Mouse (Mus musculus): ENCODE measurements at regions not wholly inside any gene's neighbourhood (a gene's known extent, or its start where the extent isn't known, plus 50 kb on each side); places are given as distances from the start of the nearest gene placed in this dataset.
A peak's percentile ranks its signal among the peaks of the same experiment; 100 is the strongest.

DNA sequence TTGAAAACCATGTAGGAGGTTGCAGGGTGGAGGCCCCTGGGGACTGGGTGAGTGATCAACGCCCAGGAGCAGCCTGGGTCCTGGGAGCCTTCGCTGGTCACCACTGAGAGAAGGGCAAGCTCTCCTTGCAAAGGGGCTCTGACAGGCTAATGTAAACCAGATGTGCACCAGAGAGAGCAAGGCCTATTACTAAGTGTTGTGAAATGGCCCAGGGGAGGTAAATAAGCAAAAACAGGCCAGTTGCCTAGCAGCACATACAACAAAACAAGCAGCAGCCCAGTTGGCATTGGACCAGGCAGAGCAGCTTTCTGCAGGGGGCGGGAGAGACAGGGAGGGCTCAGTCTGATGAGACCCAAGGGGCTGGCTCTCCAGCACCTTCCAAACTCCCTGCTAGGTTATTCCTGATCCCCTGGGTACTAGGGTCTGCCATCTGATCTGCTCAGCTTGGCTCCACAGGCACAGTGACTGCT is 239.5 kb upstream of the Fggy start:
- peak; percentile 81 for DNase-seq (ENCODE audit: low spot score)

GRCm38 (mm10) chr4:95318561-95318960 is 238.7 kb upstream of the Fggy start:
- no peak for DNase-seq (ENCODE audit: low spot score)

- no peak for DNase-seq (ENCODE audit: low spot score)
Observed at GRCm38 (mm10) chr4:95319036-95319435, 238.3 kb upstream of the Fggy start.

GRCm38 (mm10) chr4:95325861-95326260 is 231.4 kb upstream of the Fggy start:
- DNase-seq (ENCODE audit: low spot score) = no peak

DNA sequence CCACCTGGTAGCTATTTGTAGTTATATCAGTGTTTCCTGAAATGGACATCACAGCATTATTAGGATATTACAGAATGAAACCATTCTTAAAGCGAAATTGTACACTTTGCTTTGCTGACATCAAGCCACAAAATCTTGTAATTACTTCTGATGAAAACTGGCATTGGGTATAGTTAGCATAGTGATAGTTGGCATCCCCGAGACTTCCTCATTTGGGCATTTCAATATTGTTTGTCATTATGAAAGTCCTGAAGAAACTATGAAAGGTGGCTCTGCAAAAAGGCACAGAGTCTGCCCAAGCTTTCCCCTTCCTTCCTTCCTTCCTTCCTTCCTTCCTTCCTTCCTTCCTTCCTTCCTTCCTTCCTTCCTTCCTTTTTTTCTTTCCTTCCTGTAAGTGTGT is 217.5 kb upstream of the Fggy start:
- no peak for DNase-seq (ENCODE audit: low spot score)

DNA sequence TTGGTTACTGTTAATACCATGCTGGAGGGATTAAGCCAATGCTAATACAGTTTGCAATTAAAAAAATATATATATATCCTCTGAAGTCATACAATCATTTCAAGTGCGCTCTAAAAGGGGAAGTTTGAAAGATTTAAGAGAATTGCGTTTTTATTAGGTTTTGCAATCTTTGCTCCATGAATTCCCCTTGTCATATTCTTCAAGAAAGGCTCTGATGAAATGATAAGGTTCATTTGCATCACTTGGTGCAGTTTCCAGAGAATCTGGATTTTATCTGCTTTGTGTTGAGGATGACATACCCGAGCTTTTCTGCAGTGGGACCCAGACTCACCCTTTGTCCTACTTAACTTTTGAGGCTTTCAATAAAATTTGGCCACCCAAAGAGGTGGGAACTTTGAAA is 216.4 kb upstream of the Fggy start:
- DNase-seq (ENCODE audit: low spot score) = no peak

DNA sequence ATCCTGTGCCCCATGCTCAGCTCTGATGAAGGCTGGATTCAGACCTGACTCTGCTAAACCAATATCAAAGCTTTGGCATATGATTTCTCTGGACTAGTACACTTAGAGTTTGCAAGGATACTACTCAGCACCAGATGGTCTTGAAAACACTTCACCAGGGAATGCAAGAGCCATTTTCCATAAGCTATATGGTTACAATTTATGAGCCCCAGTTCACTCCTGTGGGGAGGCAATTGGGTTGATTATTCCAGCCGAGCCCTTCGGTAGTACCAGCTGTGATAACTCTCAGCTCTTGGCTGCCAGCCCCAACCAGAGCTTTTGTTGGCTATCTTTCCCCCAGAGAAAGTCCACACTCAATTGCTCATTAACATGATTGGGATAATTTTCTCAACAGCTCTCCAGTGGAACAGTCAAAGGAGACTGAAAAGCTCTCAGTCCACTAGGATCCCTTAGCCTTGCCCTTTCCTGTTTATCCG is 210.5 kb upstream of the Fggy start:
- peak; percentile 36 for DNase-seq (ENCODE audit: low spot score)

DNA sequence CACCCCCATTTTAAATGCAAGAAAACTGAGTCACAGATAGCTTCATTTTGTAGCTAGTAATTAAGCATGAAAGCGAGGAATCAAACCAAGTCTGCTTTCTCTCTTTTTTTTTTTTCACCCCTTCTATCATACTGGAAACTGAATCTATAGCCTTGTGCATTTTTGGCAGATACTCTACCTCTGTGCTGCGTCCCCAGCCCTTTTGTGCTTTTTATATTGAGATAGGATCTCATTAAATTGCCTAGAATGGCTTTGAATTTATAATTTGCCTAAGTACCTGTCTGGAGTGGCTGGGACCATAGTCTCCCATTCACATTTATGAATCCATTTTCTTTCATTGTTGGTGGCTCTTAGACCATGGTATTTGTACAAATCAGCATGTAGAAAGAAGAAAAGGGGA is 209.9 kb upstream of the Fggy start:
- DNase-seq (ENCODE audit: low spot score) = no peak

- DNase-seq (ENCODE audit: low spot score) = no peak
Observed at GRCm38 (mm10) chr4:95348405-95349123, 208.7 kb upstream of the Fggy start.

- DNase-seq (ENCODE audit: low spot score) = peak; percentile 81
Observed at GRCm38 (mm10) chr4:95353894-95354319, 203.4 kb upstream of the Fggy start.

- DNase-seq (ENCODE audit: low spot score) = no peak
Observed at GRCm38 (mm10) chr4:95358674-95359073, 198.6 kb upstream of the Fggy start.

DNA sequence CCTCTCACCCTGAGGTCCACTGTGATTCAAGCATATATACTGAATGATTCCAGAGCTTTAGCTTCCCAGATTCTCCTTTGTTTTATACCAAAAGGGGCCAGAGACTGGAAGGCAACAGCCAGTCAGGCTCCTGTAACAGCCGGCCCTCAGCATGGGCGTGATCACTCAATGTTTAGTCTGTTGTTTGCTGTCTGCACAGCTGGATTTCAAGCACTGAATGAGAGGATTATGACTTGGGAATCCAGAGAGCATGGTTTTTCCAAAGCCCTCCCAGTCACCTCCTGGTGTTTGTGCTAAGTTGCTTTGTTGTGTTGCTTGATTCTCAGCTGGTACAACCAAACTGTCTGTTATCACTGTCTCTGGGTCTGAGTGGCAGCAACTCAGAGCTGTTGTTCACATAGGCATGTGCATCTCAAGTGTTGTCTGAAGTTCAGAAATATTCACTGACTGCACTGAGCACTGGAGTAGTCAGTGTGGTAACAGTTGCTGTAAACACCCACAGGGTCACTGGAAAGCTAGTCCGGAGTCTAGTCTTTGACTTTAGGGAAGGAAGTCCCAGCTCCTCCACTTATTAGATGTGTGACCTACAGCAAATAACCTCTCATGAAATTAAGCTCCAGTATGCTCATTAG is 196.9 kb upstream of the Fggy start:
- DNase-seq (ENCODE audit: low spot score) = no peak

DNA sequence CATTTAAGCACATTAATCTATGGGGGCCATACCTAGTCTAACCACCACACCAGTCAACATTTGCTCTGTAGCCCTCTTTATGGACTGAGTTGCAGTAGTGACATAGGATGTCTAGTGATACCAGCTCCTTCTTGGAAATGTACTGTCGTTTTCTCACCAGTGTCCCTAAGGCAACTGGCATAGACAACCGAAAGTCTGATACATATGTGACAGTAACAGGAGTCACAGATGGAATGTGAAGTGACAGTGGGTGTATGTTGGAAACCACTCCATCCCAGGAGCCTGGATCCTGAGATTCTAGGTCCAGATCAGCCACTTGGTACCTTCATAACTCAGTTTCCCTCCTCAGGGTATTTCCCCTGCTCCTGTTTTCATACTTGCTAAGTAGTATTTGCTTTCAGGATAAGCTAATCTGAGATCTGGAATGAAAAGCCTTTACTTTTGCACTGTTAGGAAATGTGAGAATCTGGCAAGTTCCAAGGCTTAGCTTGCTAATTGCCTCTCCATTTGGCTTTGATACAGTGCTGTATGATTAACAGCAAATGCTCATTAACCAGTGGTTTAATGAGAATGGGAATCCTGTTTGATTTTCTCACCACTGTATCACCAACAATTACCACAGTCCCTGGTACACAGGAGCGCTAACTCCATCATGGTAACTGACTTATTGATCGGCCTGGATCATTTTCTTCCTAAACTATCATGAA is 192.8 kb upstream of the Fggy start:
- DNase-seq (ENCODE audit: low spot score) = no peak

GRCm38 (mm10) chr4:95376386-95376785 is 180.9 kb upstream of the Fggy start:
- DNase-seq (ENCODE audit: low spot score) = no peak

DNA sequence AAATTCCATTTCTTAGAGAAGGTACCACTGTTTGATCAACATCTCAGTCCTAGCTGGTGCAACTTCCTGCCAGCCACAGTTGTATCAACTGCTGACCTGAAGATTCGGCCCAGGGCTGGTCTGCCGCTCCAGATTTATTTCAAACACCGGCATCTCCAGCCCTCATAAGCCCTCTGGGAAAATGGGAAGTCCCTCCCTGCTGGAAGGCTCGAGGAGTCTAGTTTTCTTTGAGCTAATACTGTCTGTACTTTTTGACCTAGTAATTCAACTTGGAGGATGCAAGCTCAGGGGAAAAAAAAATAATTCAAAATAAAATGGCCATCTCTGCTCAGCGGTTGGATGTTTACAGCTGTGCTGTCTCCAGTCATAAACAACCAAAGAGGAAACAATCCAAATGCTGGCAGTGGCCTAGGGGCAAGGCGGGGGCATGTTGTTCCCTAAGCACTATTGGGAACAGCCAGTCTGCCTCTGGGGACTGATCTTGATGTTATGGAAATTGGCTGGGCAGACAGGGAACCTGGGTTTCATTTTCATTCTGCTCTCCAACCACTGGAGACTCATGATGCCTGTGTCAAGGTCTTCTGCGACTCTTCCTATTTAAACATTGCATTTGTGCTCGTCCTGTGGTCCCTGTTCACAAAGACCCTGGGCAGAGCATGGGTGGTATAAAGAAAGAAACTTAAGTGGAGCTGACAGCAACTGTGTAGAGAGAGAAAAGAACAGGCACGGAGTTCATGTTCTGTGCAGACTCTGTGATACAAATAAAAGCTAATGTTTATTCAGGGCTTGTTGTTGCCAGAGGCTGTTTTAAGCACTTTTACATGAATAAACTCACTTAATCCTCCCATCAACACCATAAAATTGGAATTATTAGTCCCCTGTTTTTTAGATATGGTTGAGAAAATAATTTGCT is 179.8 kb upstream of the Fggy start:
- DNase-seq (ENCODE audit: low spot score) = peak; percentile 89

- DNase-seq (ENCODE audit: low spot score) = peak; percentile 29
Observed at GRCm38 (mm10) chr4:95378645-95379044, 178.7 kb upstream of the Fggy start.

DNA sequence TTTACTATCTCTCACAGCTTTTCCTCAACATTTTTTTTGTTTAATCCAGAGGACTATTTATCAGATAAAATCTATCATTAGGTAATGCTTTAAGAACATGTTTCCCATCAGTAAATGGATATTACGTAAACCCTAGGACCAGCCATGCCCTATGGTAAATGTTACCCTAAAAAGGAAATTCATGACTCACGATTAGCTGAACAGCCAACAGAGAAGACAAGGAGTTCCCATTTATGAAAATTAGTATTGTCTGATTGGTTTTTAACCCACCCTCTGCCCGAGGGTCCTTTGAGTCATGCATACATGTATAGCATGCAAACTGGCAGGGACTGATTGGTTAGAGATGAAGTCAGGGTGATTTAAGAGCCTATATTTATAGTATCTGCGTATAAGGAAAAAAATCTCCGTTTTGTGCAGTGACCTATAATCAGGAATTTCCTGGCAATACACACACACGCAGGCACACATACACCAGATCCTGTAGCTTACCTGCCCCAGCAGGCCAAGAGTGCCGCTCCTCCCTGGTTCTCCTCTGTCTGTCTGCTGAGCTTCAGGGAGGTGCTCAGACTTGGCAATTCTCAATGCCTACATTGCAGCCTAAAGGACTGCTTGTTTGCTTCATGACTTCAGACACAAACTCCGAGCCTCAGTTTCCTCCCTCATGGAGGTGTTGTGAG is 174.0 kb upstream of the Fggy start:
- DNase-seq (ENCODE audit: low spot score) = no peak

- DNase-seq (ENCODE audit: low spot score) = peak; percentile 82
Observed at GRCm38 (mm10) chr4:95385552-95385951, 171.8 kb upstream of the Fggy start.

DNA sequence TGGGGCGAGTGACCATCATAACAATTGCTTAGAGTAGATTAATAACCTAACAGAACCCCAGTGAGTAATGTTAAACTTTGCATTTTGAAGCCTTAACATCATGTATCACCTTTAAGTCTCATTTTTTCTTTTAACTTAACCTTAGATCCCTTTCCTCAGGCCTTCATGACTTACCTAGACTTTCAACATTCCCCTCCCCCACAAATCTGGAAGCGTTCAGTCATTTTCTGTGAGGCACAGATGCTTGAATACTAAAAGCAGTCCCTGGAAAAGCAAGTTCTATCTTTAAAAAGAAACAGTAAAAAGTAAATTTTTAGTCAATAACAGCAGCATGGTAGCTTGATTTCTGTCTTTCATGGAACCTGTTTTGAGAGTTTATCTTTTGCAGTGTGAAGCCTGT is 171.3 kb upstream of the Fggy start:
- DNase-seq (ENCODE audit: low spot score) = no peak

GRCm38 (mm10) chr4:95388556-95388955 is 168.8 kb upstream of the Fggy start:
- DNase-seq (ENCODE audit: low spot score) = peak; percentile 53

DNA sequence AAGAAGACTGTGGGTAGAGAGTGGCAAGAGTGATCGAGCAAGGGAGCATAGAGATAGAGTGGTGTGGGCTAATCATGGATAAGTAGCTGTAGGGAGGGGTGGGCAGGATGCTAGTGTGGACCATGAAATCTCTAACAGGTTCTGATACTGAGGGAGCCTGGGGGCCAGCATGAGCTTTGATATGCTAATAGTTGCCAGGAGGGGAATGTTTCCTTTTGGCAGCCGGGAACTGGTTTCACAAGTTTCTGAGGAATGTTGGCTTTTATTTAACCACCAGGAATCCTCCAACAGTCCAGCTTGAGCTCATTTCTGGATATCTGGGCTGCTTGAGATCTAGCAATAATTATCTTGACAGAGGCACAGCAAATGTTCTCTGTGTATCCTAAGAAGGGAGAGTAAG is 167.7 kb upstream of the Fggy start:
- DNase-seq (ENCODE audit: low spot score) = peak; percentile 56
